Mouse (Mus musculus) B cell, adult (primary cell): ENCODE data around the gene Cfp. TPM values are rescaled to one million over a fixed set of nuclear protein-coding genes. Genes with fewer than 3 reads are reported as not detected.

Experiments used
- total RNA-seq: library from RNA; stranded (reverse); gene quantifications from 4 replicates; pipeline ENCODE4 v1.2.4, GENCODE M21; 2023; ENCODE audit not compliant: inconsistent age

The Cfp gene
- 31.5 to 47.2 TPM (median 36.0 TPM) in 4 replicates for total RNA-seq

GRCm38 (mm10) chrX:20931364-20931763 is at the start of gene Cfp:
Gene Cfp, minus strand, starts transcription at chrX:20931555.

GRCm38 (mm10) chrX:20961477-20962378 is 30.4 kb upstream of the Cfp start, which contains the start of gene Uxt:
Gene Uxt, minus strand, starts transcription at chrX:20962017.

GRCm38 (mm10) chrX:20950191-20950880 is 19.0 kb upstream of the Cfp start, which contains the start of gene Elk1:
Gene Elk1, minus strand, starts transcription at chrX:20950608.

DNA sequence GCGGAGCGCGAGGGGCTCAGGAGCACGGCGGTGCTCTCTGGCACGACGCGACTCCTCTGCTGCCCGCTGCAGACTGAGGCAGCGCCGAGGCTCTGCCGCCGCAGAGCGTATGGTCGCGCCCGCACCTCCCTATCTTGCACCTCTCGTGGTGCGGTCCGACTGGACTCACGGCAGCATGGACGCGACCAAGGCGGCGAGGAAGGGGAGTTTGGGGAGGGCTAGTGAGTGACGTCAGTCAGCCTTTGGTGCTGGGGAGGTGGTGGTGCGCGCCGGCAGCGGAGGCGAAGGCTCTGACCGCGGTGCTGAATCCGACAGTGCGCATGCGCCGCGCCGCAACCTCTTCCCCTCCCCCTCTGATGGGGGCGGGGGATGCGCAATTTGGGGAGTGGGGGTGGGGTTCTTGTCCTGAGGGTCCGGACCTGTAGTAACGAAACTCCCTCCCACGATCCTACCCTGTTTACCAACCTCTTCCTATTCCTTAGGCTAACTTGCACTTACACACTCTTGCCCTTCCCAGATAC is 10.5 kb downstream of the Cfp start, which contains the start of gene Syn1:
Gene Syn1 (minus strand): TSS at position 161 of the 521 bp plus-strand sequence.

Other genes with a start within 250 kb of the Cfp start
- 67.0 to 86.8 TPM (median 76.3 TPM) in 4 replicates for gene Cdk16, start 243.6 kb downstream of the Cfp start, total RNA-seq
- gene Usp11, start 227.6 kb downstream of the Cfp start, total RNA-seq = 33.2 to 36.7 TPM (median 35.1 TPM) in 4 replicates
- 148 to 185 TPM (median 168 TPM) in 4 replicates for gene Araf, start 133.7 kb downstream of the Cfp start, total RNA-seq
- not detected in 4 replicates for gene Timp1, start 61.4 kb downstream of the Cfp start, total RNA-seq
- 0.15 to 0.26 TPM (median 0.21 TPM) in 3 of 4 replicates, not detected in the other for gene Syn1, start 10.6 kb downstream of the Cfp start, total RNA-seq
- 20.3 to 21.2 TPM (median 21.1 TPM) in 4 replicates for gene Elk1, start 19.1 kb upstream of the Cfp start, total RNA-seq
- 27.0 to 41.9 TPM (median 35.6 TPM) in 4 replicates for gene Uxt, start 30.5 kb upstream of the Cfp start, total RNA-seq
- gene Zfp182, start 130.8 kb upstream of the Cfp start, total RNA-seq = 16.4 to 19.4 TPM (median 17.3 TPM) in 4 replicates
- gene Spaca5, start 136.9 kb upstream of the Cfp start, total RNA-seq = not detected in 4 replicates
- gene Zfp300, start 158.0 kb upstream of the Cfp start, total RNA-seq = 0.32 to 0.78 TPM (median 0.48 TPM) in 4 replicates
- gene Ssxa1, start 184.3 kb upstream of the Cfp start, total RNA-seq = not detected in 4 replicates
- not detected in 4 replicates for gene Gm21876, start 244.1 kb upstream of the Cfp start, total RNA-seq